Mouse (Mus musculus) spleen, embryonic (tissue): ENCODE results near the gene Chrng.

Experiments used
- CTCF ChIA-PET: fragments of 350-600 bp; sonication (Branson Sonifier 250); formaldehyde crosslinking; loops from one replicate; lab custom pipeline; 2022; lab: Charles Lee

Gene Chrng

DNA sequence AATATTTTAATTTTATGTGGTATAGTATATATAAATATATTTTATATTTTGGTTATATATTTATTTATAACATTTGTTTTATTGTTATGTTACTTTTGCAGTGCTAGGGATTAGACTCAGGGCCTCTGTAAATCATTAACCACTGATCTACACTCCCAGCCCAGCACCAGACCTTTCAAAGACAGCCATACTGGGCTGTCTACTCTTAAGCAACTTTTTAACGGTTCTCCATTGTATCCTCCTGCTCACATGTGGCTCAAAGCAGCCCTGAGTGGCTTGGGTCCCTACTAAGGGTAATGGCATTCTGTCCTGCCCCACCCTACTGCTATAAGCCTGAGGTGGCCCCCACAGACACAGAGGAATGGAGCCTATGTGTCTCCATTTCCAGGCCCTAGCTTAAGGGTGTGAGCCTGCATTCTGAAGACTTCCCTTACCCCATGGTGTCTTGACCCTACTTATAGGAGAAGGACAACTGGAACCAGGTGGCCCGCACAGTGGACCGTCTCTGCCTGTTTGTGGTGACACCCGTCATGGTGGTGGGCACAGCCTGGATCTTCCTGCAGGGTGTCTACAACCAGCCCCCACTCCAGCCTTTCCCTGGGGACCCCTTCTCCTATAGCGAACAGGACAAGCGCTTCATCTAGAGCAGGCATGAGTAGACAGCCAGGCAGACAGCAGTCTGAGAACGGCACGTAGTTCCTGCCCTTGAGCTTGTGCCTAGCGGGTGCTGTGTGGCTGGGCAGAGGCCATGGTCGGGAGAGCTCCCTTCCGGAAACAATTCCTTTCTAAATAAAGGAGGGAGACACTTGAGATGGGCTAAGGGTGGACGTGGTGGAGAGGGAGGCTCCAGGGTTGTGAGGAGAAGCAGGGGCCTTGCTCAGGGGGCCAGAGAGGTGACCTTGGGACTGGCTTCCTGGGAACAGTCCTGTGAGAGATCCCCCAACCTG is 6.1 kb upstream of the Chrng start:
- CTCF ChIA-PET = no interaction called here

DNA sequence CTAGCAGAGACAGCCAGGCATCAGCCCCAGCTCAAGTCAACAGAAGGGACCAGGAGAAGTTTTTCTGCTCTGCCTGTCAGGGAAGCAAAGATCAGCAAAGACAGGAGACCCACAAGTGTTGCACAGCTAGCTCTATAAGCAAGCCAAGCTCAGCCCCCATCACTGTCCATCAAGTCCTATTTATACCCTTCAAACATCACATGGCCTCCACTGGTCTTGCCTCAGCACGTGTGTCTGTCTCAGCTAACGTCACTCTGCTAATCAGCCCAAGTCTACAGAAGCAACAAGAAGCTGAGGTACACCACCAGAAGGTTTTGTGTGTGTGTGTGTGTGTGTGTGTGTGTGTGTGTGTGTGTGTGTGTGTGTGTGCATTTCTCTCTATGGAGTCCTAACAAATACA is 3.6 kb upstream of the Chrng start:
- CTCF ChIA-PET = no interaction called here

- CTCF ChIA-PET = no interaction called here
Observed at GRCm38 (mm10) chr1:87201848-87202247, 2.6 kb upstream of the Chrng start.

DNA sequence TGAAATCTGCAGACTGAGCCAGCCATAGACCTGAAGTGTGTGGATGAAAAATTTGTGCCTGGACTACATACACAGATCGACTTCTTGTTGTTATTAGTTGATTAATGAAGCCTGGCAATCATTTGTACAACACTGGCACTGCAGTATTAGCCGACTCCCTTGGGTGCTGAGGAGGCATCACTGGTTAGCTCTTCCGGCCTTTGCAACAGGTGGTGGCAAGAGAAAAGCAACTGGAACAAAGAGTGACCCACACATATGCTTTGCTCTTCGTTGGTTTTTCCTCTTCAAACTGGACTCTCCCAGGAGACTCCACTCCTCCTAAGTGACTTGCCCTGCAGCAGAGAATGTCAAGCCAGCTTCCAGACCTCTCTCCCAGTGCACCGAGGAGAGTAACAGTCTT is 678 bp upstream of the Chrng start:
- CTCF ChIA-PET = no interaction called here

- CTCF ChIA-PET = no interaction called here
Observed at GRCm38 (mm10) chr1:87205038-87205437, 581 bp downstream of the Chrng start.

- CTCF ChIA-PET = no interaction called here
Observed at GRCm38 (mm10) chr1:87205502-87205901, 1.0 kb downstream of the Chrng start.

- CTCF ChIA-PET = no interaction called here
Observed at GRCm38 (mm10) chr1:87206339-87206738, 1.9 kb downstream of the Chrng start.

GRCm38 (mm10) chr1:87211431-87211830 is 7.0 kb downstream of the Chrng start:
- CTCF ChIA-PET = no interaction called here

DNA sequence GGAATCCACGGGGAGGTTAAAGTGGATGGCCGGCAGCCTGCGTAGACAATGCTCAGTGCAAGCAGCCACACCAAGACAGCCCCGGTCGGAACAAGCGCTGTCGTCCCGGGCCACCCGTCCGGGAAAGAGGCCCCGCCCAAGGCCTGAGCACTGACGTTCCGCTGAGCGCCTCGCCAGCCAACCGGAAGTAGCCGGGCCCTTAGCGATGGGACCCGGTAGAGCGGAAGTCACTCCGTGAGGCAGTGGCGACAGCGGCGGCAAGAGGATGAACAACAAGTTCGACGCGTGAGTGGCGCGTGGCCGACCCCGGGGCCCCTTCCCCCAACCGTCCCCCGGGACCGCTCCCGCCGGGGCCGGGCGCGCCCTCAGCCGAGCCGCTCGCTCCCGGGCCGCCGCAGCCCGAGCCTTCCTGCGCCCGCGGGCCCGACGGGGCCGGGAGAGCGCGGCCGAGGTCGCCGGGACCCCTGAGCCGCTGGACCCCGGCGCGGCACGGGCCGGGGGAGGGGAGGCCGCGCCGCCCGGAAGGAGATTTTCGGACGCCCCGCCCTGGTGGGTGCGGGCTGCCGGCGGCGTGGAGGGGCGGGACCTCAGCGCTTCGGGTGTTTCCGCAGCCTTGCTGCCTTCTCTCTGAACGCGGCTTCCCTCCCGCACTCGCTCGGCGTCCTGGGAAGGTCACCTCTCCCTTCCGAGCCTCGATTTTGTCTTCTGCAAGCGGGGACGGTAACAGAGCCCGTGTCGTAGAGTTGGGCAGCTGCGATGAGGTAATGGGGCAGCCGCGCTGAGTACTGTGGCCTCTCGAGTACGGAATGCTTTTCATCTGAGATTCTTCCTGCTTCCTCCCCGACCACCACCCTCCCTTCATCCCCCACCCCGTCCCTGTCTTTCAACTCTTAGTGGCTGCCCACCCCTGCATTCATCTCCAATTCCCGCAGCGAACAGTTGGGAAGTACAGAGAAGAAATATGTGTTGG is 9.6 kb downstream of the Chrng start, which contains the start of gene Eif4e2:
Gene Eif4e2, plus strand, starts transcription at position 180 of the 970 bp plus-strand sequence.
- CTCF ChIA-PET = no interaction called here

- CTCF ChIA-PET = no interaction called here
Observed at GRCm38 (mm10) chr1:87214748-87215147, 10.3 kb downstream of the Chrng start.

DNA sequence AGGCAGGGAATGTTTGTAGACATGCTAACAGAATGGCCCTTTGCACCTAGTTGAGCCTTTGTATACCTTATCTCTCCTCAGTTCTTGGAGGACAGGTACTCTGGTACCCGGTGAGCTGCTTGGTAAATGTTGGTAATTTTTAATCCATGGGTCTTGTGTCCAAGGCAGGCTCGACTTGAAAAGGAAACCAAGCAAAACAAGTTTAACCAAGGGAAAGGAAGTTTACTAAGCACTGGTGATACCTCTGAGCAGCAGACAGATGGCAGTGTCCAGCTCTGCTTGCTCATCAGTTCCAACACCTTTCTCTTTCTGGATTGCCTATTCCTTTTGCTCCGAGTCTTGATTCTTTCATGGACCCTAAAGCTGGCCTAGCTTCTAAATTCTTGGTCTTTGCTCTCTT is 13.5 kb downstream of the Chrng start:
- CTCF ChIA-PET = no interaction called here

GRCm38 (mm10) chr1:87225739-87226138 is 21.3 kb downstream of the Chrng start:
- CTCF ChIA-PET = no interaction called here

DNA sequence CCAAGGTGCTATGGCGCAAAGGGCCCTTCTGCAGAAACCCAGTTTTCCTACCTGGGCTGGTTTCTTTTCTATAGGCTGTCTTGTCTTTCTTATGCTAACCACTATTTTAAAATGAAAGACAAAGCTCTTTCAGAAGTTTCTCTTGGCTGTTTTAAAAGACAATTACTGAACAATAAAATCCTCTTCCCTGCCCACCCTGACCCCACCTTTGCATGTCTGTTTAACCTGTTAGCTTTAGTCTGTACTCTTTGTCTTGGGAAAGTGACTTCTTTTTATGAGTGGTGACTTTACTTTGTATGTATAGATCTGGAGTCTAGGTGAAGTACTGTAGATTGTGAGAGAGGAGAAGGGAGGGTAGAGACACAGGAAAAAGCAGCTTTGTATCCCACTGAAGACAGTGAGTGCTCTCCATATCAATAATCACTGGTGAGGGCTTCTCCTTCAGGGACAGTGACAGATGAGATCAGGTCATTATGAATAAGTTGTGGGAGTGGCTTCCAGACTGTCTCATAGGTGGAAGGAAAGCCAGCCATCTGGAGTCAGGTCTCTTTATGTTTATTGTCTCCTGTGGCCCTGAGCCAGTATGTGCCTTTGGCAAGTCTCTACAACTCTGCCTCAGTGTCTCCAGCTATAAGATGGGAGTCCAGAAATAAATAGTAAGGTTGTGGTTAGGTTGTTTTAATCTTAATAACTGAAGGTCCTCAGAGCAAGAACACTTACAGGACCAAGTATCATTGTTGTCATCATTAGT is 22.1 kb downstream of the Chrng start:
- CTCF ChIA-PET = no interaction called here

DNA sequence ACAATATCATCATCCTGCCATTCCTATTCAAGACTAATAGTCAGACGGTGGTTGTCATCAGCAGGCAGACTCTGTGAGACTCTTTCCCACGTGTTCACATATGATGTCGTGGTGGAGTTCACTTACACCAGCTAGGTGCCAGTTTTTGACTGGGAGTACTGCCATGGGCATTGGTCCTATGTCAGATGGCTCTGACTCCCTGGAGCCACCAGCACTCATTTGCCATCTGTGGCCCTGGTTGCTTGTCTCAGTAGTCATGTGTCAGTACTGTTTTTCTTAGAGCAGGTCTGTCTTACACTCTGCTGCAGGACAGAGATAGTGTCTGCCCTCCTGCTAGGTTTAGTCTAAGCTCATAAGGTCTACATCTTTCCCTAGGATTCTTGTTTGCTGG is 22.7 kb downstream of the Chrng start:
- CTCF ChIA-PET = no interaction called here

GRCm38 (mm10) chr1:87230606-87231005 is 26.1 kb downstream of the Chrng start:
- CTCF ChIA-PET = no interaction called here

GRCm38 (mm10) chr1:87232197-87232596 is 27.7 kb downstream of the Chrng start:
- CTCF ChIA-PET = no interaction called here

DNA sequence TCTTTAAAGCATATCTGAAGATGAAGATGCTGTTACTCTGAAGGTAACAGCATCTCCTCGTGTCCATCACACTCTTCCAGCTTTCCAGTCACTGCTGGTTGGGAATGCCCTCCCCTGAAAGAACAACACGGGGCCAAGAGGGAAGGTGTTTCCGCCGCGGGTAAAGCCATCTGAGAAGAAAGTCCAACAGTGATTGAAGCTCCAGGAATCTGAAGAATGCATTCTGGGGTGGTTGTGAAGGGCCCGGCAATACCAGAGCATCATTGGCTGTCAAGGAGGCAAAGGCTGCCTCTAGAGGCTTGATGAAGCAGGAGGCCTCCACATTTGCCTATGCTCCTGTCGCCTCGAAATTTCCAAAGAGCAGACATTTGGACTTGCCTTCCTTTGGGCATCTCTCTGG is 34.6 kb downstream of the Chrng start:
- CTCF ChIA-PET = no interaction called here

GRCm38 (mm10) chr1:87243021-87243420 is 38.6 kb downstream of the Chrng start:
- CTCF ChIA-PET = no interaction called here

DNA sequence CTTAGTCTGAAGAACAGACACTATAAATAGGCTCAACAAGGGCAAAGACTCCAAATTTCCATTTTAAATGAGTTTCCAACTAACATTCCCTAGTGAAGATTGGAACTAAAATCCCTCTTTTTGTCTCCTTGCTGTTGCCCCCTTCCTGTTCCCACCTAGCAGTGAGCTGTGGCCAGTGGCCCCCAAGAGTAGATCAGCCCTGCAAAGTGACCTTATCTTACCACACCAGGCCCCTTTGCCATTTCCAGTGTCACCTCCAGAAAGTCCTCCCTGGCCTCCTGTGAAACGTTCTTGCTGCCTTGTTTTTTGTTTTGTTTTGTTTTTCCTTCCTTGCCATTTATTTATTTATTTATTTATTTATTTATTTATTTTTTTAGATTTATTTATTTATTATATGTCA is 41.0 kb downstream of the Chrng start:
- CTCF ChIA-PET = no interaction called here

DNA sequence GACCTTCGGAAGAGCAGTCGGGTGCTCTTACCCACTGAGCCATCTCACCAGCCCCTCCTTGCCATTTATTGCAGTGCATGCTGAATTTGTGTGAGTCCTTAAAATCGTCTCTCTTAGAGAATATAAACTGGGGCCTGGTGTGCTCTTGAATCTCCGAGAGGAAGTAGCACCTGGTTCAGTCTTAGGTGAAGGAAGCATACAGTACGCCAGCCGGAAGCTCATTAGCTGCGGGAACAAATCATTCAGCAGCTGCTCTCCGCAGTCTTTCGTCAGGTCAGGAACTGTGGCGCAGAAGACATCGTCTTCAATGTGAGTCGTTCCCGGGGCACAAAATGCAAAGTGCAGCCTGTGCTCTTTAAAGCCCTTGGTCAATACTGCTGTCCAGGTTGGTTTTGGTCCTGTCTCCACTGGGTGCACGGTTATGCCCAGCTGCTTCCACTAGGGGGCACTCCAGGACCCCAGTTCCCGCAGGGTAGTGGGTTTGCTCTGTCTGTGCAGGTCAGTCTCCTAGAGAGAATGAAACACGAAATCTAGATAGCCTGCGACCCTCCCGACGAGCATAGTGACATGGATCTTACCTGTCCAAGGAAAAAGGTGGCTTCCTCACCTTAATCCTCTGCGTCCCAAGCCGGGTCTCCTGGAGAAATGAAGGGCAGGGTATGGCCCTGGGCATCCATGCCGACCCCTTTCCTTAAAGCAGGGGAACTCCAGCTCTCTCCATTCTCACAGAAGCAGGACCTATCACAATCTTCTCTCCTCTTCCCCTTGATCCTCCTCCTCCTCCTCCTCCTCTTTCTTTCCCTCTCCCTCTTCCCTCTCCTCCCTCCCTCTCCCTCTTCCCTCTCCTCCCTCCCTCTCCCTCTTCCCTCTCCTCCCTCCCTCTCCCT is 41.7 kb downstream of the Chrng start:
- CTCF ChIA-PET = no interaction called here
